Mouse (Mus musculus): ENCODE data around the gene Mapkapk2. TPM values are rescaled to one million over a fixed set of nuclear protein-coding genes. Genes with fewer than 3 reads are reported as not detected.

Gene Mapkapk2
- total and polyA plus RNA-seq, 3 experiments = 53.2 to 85.4 TPM; not detected in 1

DNA sequence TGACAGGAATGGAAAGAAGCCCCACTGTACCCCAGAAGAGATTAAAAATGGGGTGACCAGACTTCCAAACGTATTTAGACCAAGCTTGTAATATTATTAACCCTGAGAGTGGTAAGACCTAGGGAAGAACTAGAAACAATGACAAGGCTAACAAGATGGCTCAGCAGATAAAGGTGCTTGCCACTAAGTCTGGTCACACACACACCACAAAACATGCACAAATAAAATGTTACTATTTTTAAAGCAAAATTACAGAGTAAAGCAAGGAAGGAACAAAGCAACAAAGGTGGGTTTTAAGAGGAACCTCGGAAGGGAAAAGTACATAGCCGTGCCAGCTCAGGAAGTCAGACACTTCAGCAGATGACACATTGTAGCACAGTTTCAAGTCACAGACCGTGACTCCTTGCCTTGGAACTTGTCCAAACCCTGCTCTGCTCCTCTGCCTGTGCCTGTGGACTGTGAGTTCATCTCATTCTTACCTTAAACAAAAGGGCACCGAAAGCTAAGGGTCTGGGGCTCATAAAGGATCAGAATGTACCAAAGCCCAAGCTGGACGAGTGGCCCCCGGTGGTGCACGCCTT lies 37.4 kb upstream of the Mapkapk2 start (continued):
- TF ChIP-seq EP300 (IDR thresholded peaks at IDR 0.05; ENCODE audit: low read depth in 1 of 2, low read length in 2 of 2) (peak in 1 of 2 experiments; percentile 39; a peak in 1 of 4 replicates), GABPA (IDR thresholded peaks at IDR 0.05; ENCODE audit: low read depth, low read length) (no peak)

DNA sequence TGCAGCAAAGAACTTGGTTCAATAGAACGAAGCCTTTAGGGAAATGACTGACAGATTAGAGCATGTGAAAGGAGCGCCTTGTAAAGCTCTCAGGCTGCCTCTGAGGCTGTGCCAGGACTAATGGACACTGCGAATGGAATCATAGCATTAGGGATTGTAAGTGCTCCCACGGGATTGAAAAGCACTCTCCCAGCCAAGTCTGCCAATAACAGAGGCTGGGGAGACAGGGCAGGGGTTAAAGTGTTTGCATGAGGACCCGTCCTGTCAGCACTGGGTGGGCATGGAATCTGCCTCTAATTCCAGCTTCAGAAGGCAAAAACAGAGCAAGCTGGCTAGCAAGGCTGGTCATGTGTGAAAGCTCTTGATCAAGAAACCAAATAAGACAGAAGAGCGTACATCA lies 36.6 kb upstream of the Mapkapk2 start:
- Histone ChIP-seq H3K36me3 (ENCODE audit: control insufficient read depth in 1 of 2, insufficient read depth in 2 of 2, low read length in 2 of 2) (peaks cover 3 to 25% of the 10 kb centered on the region in 2 experiments), H3K27me3 (ENCODE audit: control insufficient read depth in 1 of 2, insufficient read depth in 2 of 2, low read length in 2 of 2) (no peaks in the 10 kb centered on the region), H3K79me2 (ENCODE audit: control insufficient read depth, insufficient read depth, low read length, poor library complexity) (peaks cover 9% of the 10 kb centered on the region), H3K27ac (ENCODE audit: control insufficient read depth, low read depth, low read length) (no peak overlapping the region), H3K9me3 (replicated peaks; ENCODE audit: insufficient read depth, low read length) (no peaks in the 10 kb centered on the region), H3K9ac (ENCODE audit: control insufficient read depth, low read depth, low read length, poor library complexity, severe bottlenecking) (no peak overlapping the region), H3K4me1 (ENCODE audit: control insufficient read depth in 1 of 2, insufficient read depth in 2 of 2, low read length in 2 of 2) (peaks cover 19 to 20% of the 10 kb centered on the region in 2 experiments), H3K4me3 (ENCODE audit: control insufficient read depth in 1 of 2, insufficient read depth in 1 of 2, low read depth in 2 of 2, low read length in 2 of 2) (no peak overlapping the region)
- TF ChIP-seq TAL1 (IDR thresholded peaks at IDR 0.05; ENCODE audit: low read length) = no peak
- TF ChIP-seq CHD2 (IDR thresholded peaks at IDR 0.05; ENCODE audit: low read length) = no peak
- TF ChIP-seq KAT2A (conservative IDR thresholded peaks at IDR 0.05; ENCODE audit: low read depth, low read length) = no peak
- TF ChIP-seq JUND (IDR thresholded peaks at IDR 0.05; ENCODE audit: low read depth, low read length) = no peak
- TF ChIP-seq USF2 (IDR thresholded peaks at IDR 0.05; ENCODE audit: borderline replicate concordance in 1 of 2, insufficient read depth in 1 of 2, low read depth in 1 of 2, low read length in 2 of 2) = no peak
- no peak for TF ChIP-seq UBTF (IDR thresholded peaks at IDR 0.05; ENCODE audit: borderline replicate concordance, insufficient read depth, low read depth, low read length)
- TF ChIP-seq MEF2A (IDR thresholded peaks at IDR 0.05; ENCODE audit: extremely low read depth, insufficient replicate concordance, low read depth, low read length, poor library complexity, severe bottlenecking) = no peak
- no peak for TF ChIP-seq CHD1 (IDR thresholded peaks at IDR 0.05; ENCODE audit: low read depth, low read length)
- no peak for TF ChIP-seq E2F4 (IDR thresholded peaks at IDR 0.05; ENCODE audit: borderline replicate concordance, low read depth, low read length)
- no peak for TF ChIP-seq MAZ (IDR thresholded peaks at IDR 0.05; ENCODE audit: low read depth, low read length)
- no peak for TF ChIP-seq CTCF (IDR thresholded peaks at IDR 0.05 in 2 of 3, conservative IDR thresholded peaks at IDR 0.05 in 1 of 3; ENCODE audit: control insufficient read depth in 1 of 3, insufficient read depth in 1 of 3, low read depth in 2 of 3, low read length in 3 of 3, poor library complexity in 1 of 3, severe bottlenecking in 1 of 3)
- TF ChIP-seq RCOR1 (IDR thresholded peaks at IDR 0.05; ENCODE audit: low read depth, low read length) = no peak
- TF ChIP-seq RAD21 (IDR thresholded peaks at IDR 0.05; ENCODE audit: low read depth, low read length) = no peak
- TF ChIP-seq MAFK (IDR thresholded peaks at IDR 0.05; ENCODE audit: borderline replicate concordance, low read depth, low read length) = no peak
- no peak for TF ChIP-seq POLR2AphosphoS2 (IDR thresholded peaks at IDR 0.05; ENCODE audit: low read length)
- TF ChIP-seq BHLHE40 (IDR thresholded peaks at IDR 0.05; ENCODE audit: borderline replicate concordance, low read depth, low read length) = no peak
- no peak for TF ChIP-seq MYB (IDR thresholded peaks at IDR 0.05; ENCODE audit: low read depth, low read length)
- no peak for DNase-seq (ENCODE audit: low read depth, low spot score)
